Mouse (Mus musculus): ENCODE measurements around the gene Rdh7.
A peak's percentile ranks its signal among the peaks of the same experiment; 100 is the strongest.
"Not testable (repeated sequence)": the region's sequence is repeated elsewhere in the genome, so short reads cannot be mapped to it uniquely, and the experiment has no call there.

The Rdh7 gene

DNA sequence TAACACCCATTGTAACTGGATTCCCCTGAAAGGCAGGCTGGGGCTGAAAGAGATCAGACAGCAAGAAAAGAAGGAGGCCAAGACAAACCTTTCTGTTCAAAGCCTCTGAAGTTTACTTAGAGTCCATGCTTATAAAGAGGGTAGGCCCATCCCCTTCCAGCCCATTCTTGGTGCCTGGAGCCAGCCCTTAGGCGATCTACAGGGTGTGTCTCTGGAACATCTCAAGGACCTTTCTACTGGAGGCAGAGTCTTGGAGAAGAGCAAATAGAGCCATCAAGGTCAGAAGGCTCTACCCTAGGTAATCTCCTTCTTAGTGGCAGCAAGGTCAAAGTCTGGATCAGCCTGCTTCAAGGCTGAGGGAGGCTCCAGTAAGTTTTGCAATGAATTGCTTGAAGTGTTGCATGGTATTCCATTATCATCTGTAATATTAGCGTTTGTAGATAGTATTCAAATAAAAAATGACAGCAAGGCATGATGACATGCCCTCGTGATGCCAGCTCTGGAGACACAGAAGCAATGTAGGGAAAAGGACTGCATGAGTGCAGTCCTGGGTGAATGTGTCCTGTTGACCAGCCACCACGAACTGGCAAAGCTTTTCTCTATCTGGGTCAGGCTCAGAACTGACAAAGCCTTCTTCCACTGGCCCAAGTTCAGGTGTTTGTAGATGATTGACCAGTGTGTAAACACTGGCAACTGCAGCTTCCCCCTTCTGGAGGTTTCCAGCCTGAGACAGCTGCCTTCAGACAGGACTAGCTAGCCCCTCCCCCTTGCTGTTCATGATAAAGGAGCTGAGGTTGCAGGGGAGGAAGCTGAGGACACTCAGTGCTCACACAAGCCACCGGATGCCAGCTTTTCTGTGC, 4.8 kb upstream of the Rdh7 start:
- DNase-seq (ENCODE audit: low spot score) = not testable (repeated sequence)

- DNase-seq (ENCODE audit: low spot score) = no peak
Observed at GRCm38 (mm10) chr10:127891481-127891880, 2.9 kb upstream of the Rdh7 start.

- DNase-seq (ENCODE audit: low spot score) = no peak
Observed at GRCm38 (mm10) chr10:127886971-127887370, 1.6 kb downstream of the Rdh7 start.

DNA sequence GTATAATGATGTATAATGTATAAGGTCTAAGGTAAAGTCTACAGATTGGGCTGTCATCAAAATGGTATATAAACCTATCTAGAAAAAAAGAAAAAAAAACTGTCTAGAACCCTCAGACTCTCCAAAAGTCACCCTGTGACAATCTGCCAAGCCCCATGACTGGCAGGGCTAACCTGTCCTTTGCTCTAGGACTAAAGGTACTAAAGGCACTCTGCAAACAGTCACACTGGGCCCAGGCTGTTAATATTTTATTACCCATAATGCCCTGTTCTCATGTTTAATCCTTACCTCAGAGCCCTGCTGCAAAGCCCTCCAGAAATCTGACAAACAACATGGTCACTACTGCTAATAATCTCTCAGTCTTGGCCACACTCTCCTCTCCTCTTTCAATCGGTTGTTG, 2.1 kb downstream of the Rdh7 start:
- no peak for DNase-seq (ENCODE audit: low spot score)

GRCm38 (mm10) chr10:127881041-127881440, 7.6 kb downstream of the Rdh7 start:
- no peak for DNase-seq (ENCODE audit: low spot score)

- DNase-seq (ENCODE audit: low spot score) = peak; percentile 52
Observed at GRCm38 (mm10) chr10:127879155-127879688, 9.4 kb downstream of the Rdh7 start.

DNA sequence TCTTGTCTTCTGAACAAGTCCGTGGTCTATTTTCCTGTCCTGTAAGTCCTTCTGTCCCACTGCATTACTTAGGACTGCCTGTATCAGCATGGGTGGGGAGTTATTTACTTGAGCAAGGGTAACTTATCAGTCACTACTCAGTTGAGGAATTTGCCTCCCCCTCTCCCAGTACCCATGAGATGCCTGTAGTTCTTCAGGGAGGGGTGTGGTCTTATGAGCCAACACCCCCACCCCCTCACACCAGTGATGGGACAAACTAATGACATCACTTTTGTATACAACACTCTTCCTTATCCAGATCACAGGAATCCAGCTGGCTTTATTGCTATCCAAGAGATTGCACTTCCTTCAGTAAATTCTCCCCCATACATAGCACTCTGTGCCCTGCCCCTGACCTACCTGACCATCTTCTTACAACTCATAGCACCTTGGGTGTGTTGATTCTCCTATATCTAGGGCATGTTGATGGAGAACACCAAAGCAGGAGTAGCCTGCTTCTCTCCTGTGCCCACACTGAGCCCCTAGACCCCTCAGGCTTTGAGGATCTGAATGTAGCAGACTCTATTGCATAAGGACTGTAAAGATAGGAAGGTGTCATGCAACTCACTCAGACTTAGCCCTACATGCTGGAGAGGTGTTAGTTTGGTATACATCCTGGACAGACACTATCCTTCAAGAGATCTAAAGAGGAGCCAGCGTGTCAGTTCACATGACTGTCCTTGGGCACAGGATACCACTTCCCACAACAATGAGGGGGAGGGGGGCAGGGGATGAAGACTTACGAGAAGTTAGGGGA, 10.2 kb downstream of the Rdh7 start:
- no peak for DNase-seq (ENCODE audit: low spot score)

DNA sequence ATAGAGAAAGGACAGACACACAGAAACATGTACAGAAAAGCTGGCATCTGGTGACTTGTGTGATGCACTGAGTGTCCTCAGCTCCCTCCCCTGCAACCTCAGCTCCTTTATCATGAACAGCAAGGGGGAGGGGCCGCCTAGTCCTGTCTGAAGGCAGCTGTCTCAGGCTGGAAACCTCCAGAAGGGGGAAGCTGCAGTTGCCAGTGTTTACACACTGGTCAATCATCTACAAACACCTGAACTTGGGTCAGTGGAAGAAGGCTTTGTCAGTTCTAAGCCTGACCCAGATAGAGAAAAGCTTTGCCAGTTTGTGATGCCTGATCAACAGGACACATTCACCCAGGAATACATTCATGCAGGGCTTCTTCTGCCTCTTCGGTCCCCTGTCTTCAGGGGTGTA, 10.9 kb downstream of the Rdh7 start:
- DNase-seq (ENCODE audit: low spot score) = peak; percentile 63

GRCm38 (mm10) chr10:127872484-127872883, 16.1 kb downstream of the Rdh7 start:
- no peak for DNase-seq (ENCODE audit: low spot score)

DNA sequence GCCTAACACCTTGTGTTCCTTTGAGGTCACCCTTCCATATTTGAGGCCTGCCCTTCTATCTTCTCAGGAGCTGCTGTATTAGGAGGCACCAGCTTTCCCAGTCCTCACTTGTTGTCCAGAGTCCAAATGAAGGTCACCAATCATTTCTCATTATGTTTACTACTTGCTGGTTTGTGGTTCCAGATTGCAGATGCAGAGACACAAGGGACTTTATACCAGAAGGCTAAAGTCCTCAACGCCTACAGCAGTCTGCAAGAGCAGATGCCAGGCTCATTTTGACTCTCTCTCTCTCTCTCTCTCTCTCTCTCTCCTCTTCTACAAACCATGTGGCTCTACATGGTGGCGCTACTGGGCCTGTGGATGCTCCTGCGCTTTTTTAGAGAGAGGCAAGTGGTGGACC, 22.4 kb downstream of the Rdh7 start, which contains the start of gene Rdh16f2:
TSS of gene Rdh16f2 (plus strand) at position 243 of the 400 bp plus-strand sequence.
- DNase-seq (ENCODE audit: low spot score) = no peak

DNA sequence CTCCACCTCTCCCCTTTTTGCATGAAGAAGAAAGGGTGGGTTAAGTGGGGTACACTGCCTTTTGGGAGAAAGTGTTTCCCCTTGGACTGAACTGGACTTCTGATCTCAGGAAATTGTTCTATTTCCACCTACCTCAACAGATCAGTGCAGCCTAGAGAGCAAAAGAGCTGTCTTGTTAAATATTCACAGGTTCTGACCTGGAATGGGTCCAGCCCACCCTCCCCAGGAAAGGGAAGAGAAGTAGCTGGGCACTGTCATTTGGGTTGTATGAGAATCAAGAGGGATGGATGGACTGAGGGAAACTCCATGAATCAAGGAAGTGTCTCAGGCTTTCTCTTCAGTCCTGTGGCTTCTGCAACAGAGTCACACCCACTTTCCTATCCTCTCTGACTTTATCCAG, 23.7 kb downstream of the Rdh7 start:
- DNase-seq (ENCODE audit: low spot score) = no peak

DNA sequence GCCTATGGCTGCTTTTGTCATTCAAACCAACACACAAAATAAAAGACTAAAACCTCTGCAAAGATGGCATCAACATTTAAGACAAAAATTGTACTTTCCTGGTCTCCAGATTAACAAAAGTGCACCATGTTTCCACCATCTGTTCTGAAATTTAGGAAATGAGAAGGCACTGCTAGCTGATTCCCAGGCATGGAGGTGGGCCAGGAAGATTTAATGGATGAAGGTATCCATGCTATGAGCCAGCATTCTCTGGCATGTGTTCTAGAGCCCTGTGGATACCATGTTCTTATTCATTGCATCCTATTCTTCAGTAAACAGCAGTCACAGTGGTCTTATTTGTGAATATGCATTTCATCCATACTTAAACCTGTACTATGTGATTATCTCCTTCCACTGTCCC, 32.2 kb downstream of the Rdh7 start:
- DNase-seq (ENCODE audit: low spot score) = no peak

DNA sequence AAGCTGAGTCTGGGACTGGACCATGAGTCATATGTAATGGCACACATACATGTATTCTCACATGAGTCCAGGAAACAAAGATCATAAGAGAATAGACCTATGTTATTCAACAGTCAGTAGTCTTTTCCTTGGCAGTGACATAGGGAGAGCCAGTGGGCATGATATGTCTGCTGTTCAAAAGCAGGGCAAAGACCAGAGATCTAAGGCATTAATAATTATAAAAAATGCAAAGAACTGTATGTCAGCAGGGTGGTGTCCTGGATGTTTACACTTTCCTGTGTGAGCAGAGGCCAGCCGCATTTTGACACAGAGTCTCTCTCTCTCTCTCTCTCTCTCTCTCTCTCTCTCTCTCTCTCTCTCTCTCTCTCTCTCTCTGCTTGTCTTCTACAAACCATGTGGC, 39.0 kb downstream of the Rdh7 start, which contains the start of gene Rdh19:
TSS of gene Rdh19 (plus strand) at position 301 of the 400 bp plus-strand sequence.
- DNase-seq (ENCODE audit: low spot score) = no peak

DNA sequence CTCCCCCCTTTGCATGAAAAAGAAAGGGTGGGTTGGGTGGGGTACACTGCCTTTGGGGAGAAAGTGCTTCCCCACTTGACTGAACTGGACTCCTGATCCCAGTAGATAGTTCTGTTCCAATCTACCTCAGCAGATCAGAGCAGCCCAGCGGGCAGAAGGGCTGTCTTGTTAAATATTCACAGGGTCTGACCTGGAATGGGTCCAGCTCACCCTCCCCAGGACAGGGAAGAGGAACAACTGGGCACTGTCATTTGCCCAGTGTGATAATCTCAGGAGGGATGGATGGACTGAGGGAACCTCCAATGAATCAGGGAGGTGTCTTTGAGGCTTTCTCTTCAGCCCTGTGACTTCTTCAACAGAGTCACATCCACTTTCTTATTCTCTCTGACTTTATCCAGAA, 40.5 kb downstream of the Rdh7 start:
- DNase-seq (ENCODE audit: low spot score) = no peak

DNA sequence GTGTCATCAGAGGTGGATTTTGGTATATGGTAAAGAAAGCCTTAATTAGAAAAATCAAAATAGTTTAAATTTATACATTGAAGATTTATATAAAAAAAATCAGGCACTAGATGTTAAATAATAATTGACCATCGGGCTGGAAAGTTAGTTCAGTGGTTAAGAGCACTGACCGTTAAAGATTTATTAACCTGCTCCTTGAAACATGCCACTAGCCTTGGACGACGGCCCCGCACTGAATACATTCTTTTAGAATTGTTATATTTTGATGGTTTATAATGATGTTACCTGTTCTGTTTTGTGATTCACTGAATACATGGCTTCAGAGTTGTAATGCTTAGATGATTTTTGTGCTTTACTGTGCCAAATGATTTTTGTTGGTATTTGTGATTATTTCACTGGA, 42.7 kb downstream of the Rdh7 start:
- DNase-seq (ENCODE audit: low spot score) = not testable (repeated sequence)

GRCm38 (mm10) chr10:127840776-127841175, 47.8 kb downstream of the Rdh7 start:
- DNase-seq (ENCODE audit: low spot score) = no peak

DNA sequence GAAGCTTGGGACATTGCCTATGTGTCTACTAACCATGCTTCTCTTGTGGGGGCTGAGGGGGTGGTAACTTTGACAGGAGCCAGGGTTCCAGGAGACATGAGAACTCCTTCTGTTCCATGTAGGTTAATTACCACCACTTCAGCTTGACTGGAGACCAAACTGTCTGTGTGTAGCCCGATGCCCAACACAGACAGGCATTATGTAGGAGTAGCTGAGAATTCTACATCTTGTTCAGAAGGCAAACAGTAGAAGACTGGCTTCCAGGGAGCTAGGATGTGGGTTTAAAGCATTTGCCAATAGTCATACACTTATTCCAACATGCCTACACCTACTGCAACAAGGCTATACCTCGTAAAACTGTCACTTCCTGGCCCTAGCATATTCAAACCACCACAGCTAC, 50.1 kb downstream of the Rdh7 start:
- DNase-seq (ENCODE audit: low spot score) = no peak

GRCm38 (mm10) chr10:127837793-127838192, 50.8 kb downstream of the Rdh7 start:
- DNase-seq (ENCODE audit: low spot score) = not testable (repeated sequence)

DNA sequence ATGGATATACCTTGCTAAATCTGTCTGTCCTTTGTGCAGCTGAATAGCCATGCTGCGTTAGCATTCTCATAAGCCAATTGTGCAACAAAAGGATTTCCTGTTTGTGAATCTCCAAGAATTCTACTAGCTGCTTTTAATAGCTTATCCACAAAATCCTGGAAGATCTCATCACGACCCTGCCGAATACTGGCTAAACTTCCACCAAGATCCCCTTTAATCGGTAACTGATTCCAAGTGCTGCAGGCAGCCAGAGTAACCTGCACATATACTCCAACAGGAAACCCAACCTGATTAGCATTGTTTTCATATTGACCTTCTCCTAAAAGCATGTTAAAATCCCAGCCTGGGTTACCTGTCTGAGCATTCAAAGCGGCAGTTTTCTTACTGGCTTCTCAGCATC, 53.3 kb downstream of the Rdh7 start:
- DNase-seq (ENCODE audit: low spot score) = no peak

DNA sequence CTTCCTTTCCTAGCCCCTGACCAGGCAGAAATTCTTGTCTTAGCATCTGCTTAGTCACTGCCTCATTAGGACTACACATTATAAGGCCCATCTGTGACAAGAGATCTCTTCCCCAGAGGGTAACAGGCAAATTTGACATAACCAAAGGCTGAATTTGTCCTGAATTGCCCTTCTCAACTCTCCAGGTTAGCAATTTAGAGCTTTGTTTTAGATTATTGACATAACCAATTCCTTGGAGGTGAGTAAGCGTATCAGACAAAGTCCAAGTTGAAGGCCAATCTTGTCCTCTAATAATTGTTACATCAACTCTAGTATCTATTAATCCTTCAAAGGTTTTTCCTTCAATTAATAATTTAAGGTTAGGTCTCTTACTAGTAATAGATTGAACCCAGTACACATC, 54.4 kb downstream of the Rdh7 start:
- DNase-seq (ENCODE audit: low spot score) = not testable (repeated sequence)

Data from testis, postnatal 10 days (tissue).